Mouse (Mus musculus): ENCODE data around the gene Mllt6. TPM values are rescaled to one million over a fixed set of nuclear protein-coding genes. Genes with fewer than 3 reads are reported as not detected.
A peak's percentile ranks its signal among the peaks of the same experiment; 100 is the strongest.

Gene Mllt6
- total and polyA plus RNA-seq, 3 experiments = 24.3 to 55.6 (median 43.0) TPM

DNA sequence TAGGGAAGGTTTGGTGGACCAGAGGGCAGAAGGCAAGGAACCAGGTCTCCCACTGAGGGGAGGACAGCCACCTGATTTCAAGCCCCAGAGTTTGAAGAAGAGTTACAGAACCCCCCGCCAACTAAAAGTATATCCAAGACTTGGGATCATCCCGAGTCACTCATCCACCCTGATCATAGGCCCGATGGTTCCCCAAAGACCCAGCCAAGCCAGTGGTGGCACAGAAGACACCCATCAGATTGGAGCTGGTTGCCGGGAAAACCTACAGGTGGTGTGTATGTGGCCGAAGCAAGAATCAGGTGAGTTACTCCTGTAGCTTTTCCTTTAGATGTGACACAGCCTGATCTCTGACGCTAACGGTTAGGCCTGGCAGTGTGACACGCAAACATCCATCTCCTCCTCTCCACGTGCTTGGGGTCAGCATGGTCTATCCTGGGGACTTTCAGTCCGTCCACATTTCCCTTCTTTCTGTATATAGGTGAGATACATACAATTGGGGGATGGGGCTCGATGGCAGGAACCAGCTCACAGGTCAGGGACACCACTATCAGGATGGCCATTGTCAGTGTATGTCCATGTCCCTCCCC is 23.2 kb downstream of the Mllt6 start:
- peaks cover 6% of the 10 kb centered on the region; the same call in 1 of the 2 replicates for H3K79me2 ChIP-seq (replicated peaks; ENCODE audit: control insufficient read depth, extremely low read depth, insufficient read depth, poor library complexity, severe bottlenecking)
- in situ Hi-C loops (cut with MboI; ENCODE audit: low pct_ligation_motif_present, low pct_unique_long_range_greater_than_20kb, low sequenced_read_pairs) = no loop called here
- DNase-seq (ENCODE audit: extremely low read depth) = peak; percentile 34
- H3K27me3 ChIP-seq (replicated peaks) = no peaks in the 10 kb centered on the region
- peaks cover 40 to 61% of the 10 kb centered on the region in 2 experiments for H3K36me3 ChIP-seq (replicated peaks in 1 of 2; ENCODE audit: control insufficient read depth in 1 of 2, insufficient read depth in 1 of 2, low read length in 1 of 2)
- peak overlapping the region; percentile 7; the same call in 1 of the 2 replicates for H3K27ac ChIP-seq (ENCODE audit: insufficient read depth, low read depth)
- H3K4me3 ChIP-seq (replicated peaks in 1 of 3; ENCODE audit: low read depth in 2 of 3, low read length in 2 of 3, poor library complexity in 1 of 3) = peak overlapping the region; percentile 62 to 79 (median 68)
- no peak for TF ChIP-seq EP300 (IDR thresholded peaks at IDR 0.05; ENCODE audit: low read length)
- no peak for TF ChIP-seq CTCF (conservative IDR thresholded peaks at IDR 0.05 in 1 of 2, IDR thresholded peaks at IDR 0.05 in 1 of 2; ENCODE audit: low read depth in 2 of 2, low read length in 2 of 2)
- TF ChIP-seq JUND (conservative IDR thresholded peaks at IDR 0.05; ENCODE audit: low read depth, low read length) = no peak
- peak; percentile 27; the same call in 1 of the 2 replicates for TF ChIP-seq BHLHE40 (IDR thresholded peaks at IDR 0.05; ENCODE audit: low read depth, low read length)
- 0 out of 2 replicates have a peak, but pooled peaks have one; percentile 2 for TF ChIP-seq TCF12 (IDR thresholded peaks at IDR 0.05; ENCODE audit: low read depth, low read length)
- peak; percentile 70; the same call in 1 of the 2 replicates for TF ChIP-seq MXI1 (IDR thresholded peaks at IDR 0.05; ENCODE audit: low read depth, low read length)
- no peak for TF ChIP-seq ZNF384 (IDR thresholded peaks at IDR 0.05; ENCODE audit: low read depth, low read length)
- no peak for TF ChIP-seq POLR2AphosphoS2 (IDR thresholded peaks at IDR 0.05; ENCODE audit: low read depth, low read length)
- TF ChIP-seq E2F4 (IDR thresholded peaks at IDR 0.05; ENCODE audit: insufficient replicate concordance, low read depth, low read length) = no peak
- no peak for TF ChIP-seq ELF1 (IDR thresholded peaks at IDR 0.05; ENCODE audit: low read depth, low read length)
- no peak for TF ChIP-seq NRF1 (IDR thresholded peaks at IDR 0.05; ENCODE audit: low read depth, low read length)
- TF ChIP-seq SMC3 (IDR thresholded peaks at IDR 0.05; ENCODE audit: low read depth, low read length) = no peak
- TF ChIP-seq POLR2A (IDR thresholded peaks at IDR 0.05; ENCODE audit: low read depth, low read length) = peak; percentile 15; the same call in 1 of the 2 replicates
- peak; percentile 94 for TF ChIP-seq MYC (IDR thresholded peaks at IDR 0.05; ENCODE audit: low read depth, low read length)
- TF ChIP-seq CHD2 (IDR thresholded peaks at IDR 0.05; ENCODE audit: low read length) = 0 out of 2 replicates have a peak, but pooled peaks have one; percentile 1
- peak; percentile 82 for TF ChIP-seq MAX (IDR thresholded peaks at IDR 0.05; ENCODE audit: low read length)
- peak overlapping the region; percentile 91 for H3K4me2 ChIP-seq (ENCODE audit: insufficient read depth, low read depth, poor library complexity, severe bottlenecking)
- H3K9me3 ChIP-seq (replicated peaks; ENCODE audit: low read length) = no peaks in the 10 kb centered on the region
- dilution Hi-C loops (cut with MboI; ENCODE audit: extremely low pct_ligation_motif_present, extremely low pct_unique_long_range_greater_than_20kb, low sequenced_read_pairs) = no loop called here
- H3K4me1 ChIP-seq (ENCODE audit: control insufficient read depth in 1 of 2, insufficient read depth in 2 of 2) = peaks cover 28 to 56% of the 10 kb centered on the region in 2 experiments
- peak overlapping the region; percentile 66 for H3K9ac ChIP-seq (ENCODE audit: insufficient read depth, low read depth)

DNA sequence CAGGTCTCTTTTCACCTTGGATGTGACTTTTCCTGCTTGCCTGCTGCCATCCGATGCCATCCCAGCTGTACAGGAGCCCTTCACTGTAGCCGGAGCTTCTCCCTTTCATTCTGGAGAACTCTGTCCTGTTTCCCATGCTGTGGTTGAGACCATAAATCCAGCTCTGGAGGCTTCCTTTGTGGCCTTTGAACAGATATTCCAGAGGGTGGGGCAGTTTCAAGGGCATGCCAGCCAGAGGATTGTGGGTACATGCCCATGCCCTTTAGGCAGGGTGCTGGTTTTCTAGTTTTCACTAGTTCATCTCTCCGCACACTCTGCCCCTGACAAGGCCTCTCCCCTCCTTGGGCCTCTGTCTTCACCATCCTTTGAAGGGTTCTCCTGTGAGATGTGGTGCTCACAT is 23.8 kb downstream of the Mllt6 start:
- no peak overlapping the region; the same call in 1 of the 2 replicates for H3K27ac ChIP-seq (ENCODE audit: insufficient read depth, low read depth)
- peaks cover 6% of the 10 kb centered on the region; the same call in 1 of the 2 replicates for H3K79me2 ChIP-seq (replicated peaks; ENCODE audit: control insufficient read depth, extremely low read depth, insufficient read depth, poor library complexity, severe bottlenecking)
- peak overlapping the region; percentile 62 to 79 (median 68) for H3K4me3 ChIP-seq (replicated peaks in 1 of 3; ENCODE audit: low read depth in 2 of 3, low read length in 2 of 3, poor library complexity in 1 of 3)
- peak overlapping the region; percentile 66 for H3K9ac ChIP-seq (ENCODE audit: insufficient read depth, low read depth)
- no peaks in the 10 kb centered on the region for H3K9me3 ChIP-seq (replicated peaks; ENCODE audit: low read length)
- peaks cover 40 to 61% of the 10 kb centered on the region in 2 experiments for H3K36me3 ChIP-seq (replicated peaks in 1 of 2; ENCODE audit: control insufficient read depth in 1 of 2, insufficient read depth in 1 of 2, low read length in 1 of 2)
- peak; percentile 24 for DNase-seq (ENCODE audit: extremely low read depth)
- in situ Hi-C loops (cut with MboI; ENCODE audit: low pct_ligation_motif_present, low pct_unique_long_range_greater_than_20kb, low sequenced_read_pairs) (no loop called here), dilution Hi-C loops (cut with MboI; ENCODE audit: extremely low pct_ligation_motif_present, extremely low pct_unique_long_range_greater_than_20kb, low sequenced_read_pairs) (no loop called here)
- TF ChIP-seq TCF12 (IDR thresholded peaks at IDR 0.05; ENCODE audit: low read depth, low read length) (no peak), SIN3A (IDR thresholded peaks at IDR 0.05; ENCODE audit: low read length) (0 out of 2 replicates have a peak, but pooled peaks have one; percentile 17), CHD2 (IDR thresholded peaks at IDR 0.05; ENCODE audit: low read length) (0 out of 2 replicates have a peak, but pooled peaks have one; percentile 0), ETS1 (conservative IDR thresholded peaks at IDR 0.05; ENCODE audit: low read depth, low read length) (no peak)
- peaks cover 28 to 56% of the 10 kb centered on the region in 2 experiments for H3K4me1 ChIP-seq (ENCODE audit: control insufficient read depth in 1 of 2, insufficient read depth in 2 of 2)
- no peaks in the 10 kb centered on the region for H3K27me3 ChIP-seq (replicated peaks)
- H3K4me2 ChIP-seq (ENCODE audit: insufficient read depth, low read depth, poor library complexity, severe bottlenecking) = peak overlapping the region; percentile 91
